Mouse (Mus musculus): Measurements from ENCODE around the gene Hps6.

Gene Hps6

GRCm38 (mm10) chr19:46028747-46029320, 25.5 kb downstream of the Hps6 start:
- no peak for DNase-seq (ENCODE audit: extremely low read depth, insufficient read length, low spot score)

GRCm38 (mm10) chr19:46029652-46030051, 26.3 kb downstream of the Hps6 start:
- no peak for DNase-seq (ENCODE audit: extremely low read depth, insufficient read length, low spot score)

GRCm38 (mm10) chr19:46030196-46030983, 27.1 kb downstream of the Hps6 start:
- no peak for DNase-seq (ENCODE audit: extremely low read depth, insufficient read length, low spot score)

- no peak for DNase-seq (ENCODE audit: extremely low read depth, insufficient read length, low spot score)
These were observed 28.6 kb downstream of the Hps6 start for GRCm38 (mm10) chr19:46031689-46032432.

GRCm38 (mm10) chr19:46032731-46033510, 29.6 kb downstream of the Hps6 start:
- DNase-seq (ENCODE audit: extremely low read depth, insufficient read length, low spot score): no peak

GRCm38 (mm10) chr19:46033911-46034310, 30.6 kb downstream of the Hps6 start:
- DNase-seq (ENCODE audit: extremely low read depth, insufficient read length, low spot score): no peak

- no peak for DNase-seq (ENCODE audit: extremely low read depth, insufficient read length, low spot score)
These were observed 32.7 kb downstream of the Hps6 start for GRCm38 (mm10) chr19:46035971-46036370.

- no peak for DNase-seq (ENCODE audit: extremely low read depth, insufficient read length, low spot score)
These were observed 33.4 kb downstream of the Hps6 start for GRCm38 (mm10) chr19:46036477-46037242.

- DNase-seq (ENCODE audit: extremely low read depth, insufficient read length, low spot score): no peak
These were observed 34.1 kb downstream of the Hps6 start for GRCm38 (mm10) chr19:46037243-46037924.

- no peak for DNase-seq (ENCODE audit: extremely low read depth, insufficient read length, low spot score)
These were observed 34.9 kb downstream of the Hps6 start for GRCm38 (mm10) chr19:46037925-46038850.

- DNase-seq (ENCODE audit: extremely low read depth, insufficient read length, low spot score): peak; percentile 56
These were observed 35.5 kb downstream of the Hps6 start for GRCm38 (mm10) chr19:46038851-46039260.

GRCm38 (mm10) chr19:46039478-46039877, 36.2 kb downstream of the Hps6 start:
- peak; percentile 87 for DNase-seq (ENCODE audit: extremely low read depth, insufficient read length, low spot score)

GRCm38 (mm10) chr19:46040149-46040902, 37.0 kb downstream of the Hps6 start:
- no peak for DNase-seq (ENCODE audit: extremely low read depth, insufficient read length, low spot score)

GRCm38 (mm10) chr19:46041299-46041932, 38.1 kb downstream of the Hps6 start:
- no peak for DNase-seq (ENCODE audit: extremely low read depth, insufficient read length, low spot score)

- peak; percentile 61 for DNase-seq (ENCODE audit: extremely low read depth, insufficient read length, low spot score)
These were observed 38.7 kb downstream of the Hps6 start for GRCm38 (mm10) chr19:46041933-46042475.

- peak; percentile 31 for DNase-seq (ENCODE audit: extremely low read depth, insufficient read length, low spot score)
These were observed 39.2 kb downstream of the Hps6 start for GRCm38 (mm10) chr19:46042476-46043011.

- DNase-seq (ENCODE audit: extremely low read depth, insufficient read length, low spot score): no peak
These were observed 40.1 kb downstream of the Hps6 start for GRCm38 (mm10) chr19:46043380-46043779.
